Mouse (Mus musculus): Measurements from ENCODE around the gene Nr1i2. TPM values are rescaled to one million over a fixed set of nuclear protein-coding genes. Genes with fewer than 3 reads are reported as not detected.

The Nr1i2 gene
- polyA plus RNA-seq, 1 experiment from 2014 or later: 13.8 TPM

DNA sequence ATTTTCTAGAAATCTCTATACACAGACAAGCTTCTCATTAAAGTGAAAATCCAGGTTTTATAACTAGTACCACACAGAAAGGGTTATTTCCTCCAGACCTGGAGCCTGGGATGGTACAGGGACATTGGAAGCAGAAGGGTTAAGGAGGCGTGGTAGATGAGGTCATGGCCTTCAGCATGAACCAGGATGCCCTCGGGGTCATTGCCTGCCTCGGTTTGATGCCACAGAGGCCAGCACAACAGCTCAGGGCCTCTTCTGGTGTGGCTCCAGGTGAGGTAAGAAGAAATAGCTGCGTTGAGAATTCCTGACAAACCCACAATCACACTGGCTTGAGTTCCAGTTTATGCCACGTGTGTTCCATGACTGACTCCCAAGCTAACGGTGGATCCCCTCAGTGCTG, 5.8 kb downstream of the Nr1i2 start:
- DNase-seq (peak; percentile 60), ATAC-seq (peak; percentile 46)
- Histone ChIP-seq H3K27ac (ENCODE audit: low read depth) (peak overlapping the region; percentile 97), H3K4me1 (ENCODE audit: insufficient read depth) (peaks cover 18% of the 10 kb centered on the region), H3K36me3 (replicated peaks; ENCODE audit: insufficient read depth, low read length) (no peaks in the 10 kb centered on the region; the same call in 1 of the 2 replicates), H3K9ac (replicated peaks) (peak overlapping the region; percentile 58), H3K27me3 (ENCODE audit: insufficient read depth, low read length) (no peaks in the 10 kb centered on the region), H3K9me3 (ENCODE audit: low read length) (no peaks in the 10 kb centered on the region), H3K4me2 (ENCODE audit: low read depth, low read length) (peak overlapping the region; percentile 51), H3K4me3 (ENCODE audit: low read depth, low read length) (no peak overlapping the region)
- TF ChIP-seq EP300 (IDR thresholded peaks at IDR 0.05; ENCODE audit: low read depth): no peak
- no peak for TF ChIP-seq CTCF (IDR thresholded peaks at IDR 0.05; ENCODE audit: low read depth)
- WGBS (ENCODE audit: insufficient replicate concordance): 28% methylated on average over 6 of the region's 6 CpGs

- no peaks in the 10 kb centered on the region for H3K9me3 ChIP-seq (ENCODE audit: low read length)
- ATAC-seq (peak; percentile 83), DNase-seq (peak; percentile 49)
- no peaks in the 10 kb centered on the region for H3K27me3 ChIP-seq (ENCODE audit: insufficient read depth, low read length)
- no peaks in the 10 kb centered on the region; the same call in 1 of the 2 replicates for H3K36me3 ChIP-seq (replicated peaks; ENCODE audit: insufficient read depth, low read length)
- 47% methylated on average over 3 of the region's 3 CpGs for WGBS (ENCODE audit: insufficient replicate concordance)
- no peak overlapping the region for H3K4me3 ChIP-seq (ENCODE audit: low read depth, low read length)
- H3K27ac ChIP-seq (ENCODE audit: low read depth): peak overlapping the region; percentile 97
- H3K9ac ChIP-seq (replicated peaks): peak overlapping the region; percentile 40; the same call in 1 of the 2 replicates
- TF ChIP-seq CTCF (IDR thresholded peaks at IDR 0.05; ENCODE audit: low read depth): no peak
- TF ChIP-seq EP300 (IDR thresholded peaks at IDR 0.05; ENCODE audit: low read depth): peak; percentile 66; the same call in 1 of the 2 replicates
- H3K4me2 ChIP-seq (ENCODE audit: low read depth, low read length): peak overlapping the region; percentile 51
- H3K4me1 ChIP-seq (ENCODE audit: insufficient read depth): peaks cover 18% of the 10 kb centered on the region
These were observed 6.9 kb downstream of the Nr1i2 start for GRCm38 (mm10) chr16:38287762-38288161.

DNA sequence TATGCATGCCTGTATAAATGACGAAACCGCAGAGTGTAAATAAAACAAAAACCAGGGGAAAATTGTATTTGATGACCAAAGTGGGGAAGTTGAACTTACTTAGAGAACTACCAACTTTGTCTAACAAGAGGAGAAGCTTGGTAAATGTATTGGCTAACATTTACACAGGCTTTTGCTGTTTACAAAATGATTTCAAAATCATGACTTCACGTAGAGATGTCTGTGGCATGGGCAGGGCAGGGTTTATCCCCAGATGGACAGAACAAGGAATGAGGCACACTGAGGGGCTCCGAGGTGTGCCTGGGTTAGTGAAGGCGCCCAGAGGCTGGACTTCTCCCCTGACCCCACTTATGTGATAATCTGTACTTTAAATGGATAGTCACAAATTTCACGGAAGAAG, 7.3 kb downstream of the Nr1i2 start:
- Histone ChIP-seq H3K4me3 (ENCODE audit: low read depth, low read length) (no peak overlapping the region), H3K9ac (replicated peaks) (peak overlapping the region; percentile 53), H3K27me3 (ENCODE audit: insufficient read depth, low read length) (no peaks in the 10 kb centered on the region), H3K27ac (ENCODE audit: low read depth) (peak overlapping the region; percentile 97), H3K4me1 (ENCODE audit: insufficient read depth) (peaks cover 18% of the 10 kb centered on the region), H3K4me2 (ENCODE audit: low read depth, low read length) (peak overlapping the region; percentile 0; the same call in 1 of the 2 replicates), H3K9me3 (ENCODE audit: low read length) (no peaks in the 10 kb centered on the region), H3K36me3 (replicated peaks; ENCODE audit: insufficient read depth, low read length) (no peaks in the 10 kb centered on the region; the same call in 1 of the 2 replicates)
- DNase-seq (no peak), ATAC-seq (peak; percentile 69)
- WGBS (ENCODE audit: insufficient replicate concordance): 52% methylated on average over 6 of the region's 6 CpGs
- TF ChIP-seq CTCF (IDR thresholded peaks at IDR 0.05; ENCODE audit: low read depth): no peak
- 0 out of 2 replicates have a peak, but pooled peaks have one; percentile 8 for TF ChIP-seq EP300 (IDR thresholded peaks at IDR 0.05; ENCODE audit: low read depth)

- Histone ChIP-seq H3K27me3 (ENCODE audit: insufficient read depth, low read length) (no peaks in the 10 kb centered on the region), H3K36me3 (replicated peaks; ENCODE audit: insufficient read depth, low read length) (no peaks in the 10 kb centered on the region; the same call in 1 of the 2 replicates), H3K9me3 (ENCODE audit: low read length) (no peaks in the 10 kb centered on the region), H3K4me2 (ENCODE audit: low read depth, low read length) (no peak overlapping the region), H3K9ac (replicated peaks) (peak overlapping the region; percentile 53), H3K4me1 (ENCODE audit: insufficient read depth) (peaks cover 18% of the 10 kb centered on the region), H3K4me3 (ENCODE audit: low read depth, low read length) (no peak overlapping the region), H3K27ac (ENCODE audit: low read depth) (peak overlapping the region; percentile 97)
- WGBS (ENCODE audit: insufficient replicate concordance): 56% methylated on average over 4 of the region's 4 CpGs
- no peak for ATAC-seq
- no peak for DNase-seq
- TF ChIP-seq CTCF (IDR thresholded peaks at IDR 0.05; ENCODE audit: low read depth) (no peak), EP300 (IDR thresholded peaks at IDR 0.05; ENCODE audit: low read depth) (no peak)
These were observed 8.1 kb downstream of the Nr1i2 start for GRCm38 (mm10) chr16:38286541-38286940.

- H3K9me3 ChIP-seq (ENCODE audit: low read length): no peaks in the 10 kb centered on the region
- TF ChIP-seq EP300 (IDR thresholded peaks at IDR 0.05; ENCODE audit: low read depth) (no peak; the same call in 1 of the 2 replicates), CTCF (IDR thresholded peaks at IDR 0.05; ENCODE audit: low read depth) (no peak)
- H3K27ac ChIP-seq (ENCODE audit: low read depth): peak overlapping the region; percentile 97
- H3K4me2 ChIP-seq (ENCODE audit: low read depth, low read length): no peak overlapping the region
- no peak overlapping the region; the same call in 1 of the 2 replicates for H3K9ac ChIP-seq (replicated peaks)
- H3K4me3 ChIP-seq (ENCODE audit: low read depth, low read length): no peak overlapping the region
- peaks cover 18% of the 10 kb centered on the region for H3K4me1 ChIP-seq (ENCODE audit: insufficient read depth)
- ATAC-seq: peak; percentile 27
- no peaks in the 10 kb centered on the region; the same call in 1 of the 2 replicates for H3K36me3 ChIP-seq (replicated peaks; ENCODE audit: insufficient read depth, low read length)
- peak; percentile 64 for DNase-seq
- WGBS (ENCODE audit: insufficient replicate concordance): 52% methylated on average over 7 of the region's 7 CpGs
- no peaks in the 10 kb centered on the region for H3K27me3 ChIP-seq (ENCODE audit: insufficient read depth, low read length)
These were observed 8.8 kb downstream of the Nr1i2 start for GRCm38 (mm10) chr16:38285801-38286200.

GRCm38 (mm10) chr16:38283300-38283699, 11.3 kb downstream of the Nr1i2 start:
- Histone ChIP-seq H3K4me1 (ENCODE audit: insufficient read depth) (peaks cover 16% of the 10 kb centered on the region; the same call in 1 of the 2 replicates), H3K27ac (ENCODE audit: low read depth) (peak overlapping the region; percentile 96), H3K4me3 (ENCODE audit: low read depth, low read length) (no peak overlapping the region), H3K36me3 (replicated peaks; ENCODE audit: insufficient read depth, low read length) (no peaks in the 10 kb centered on the region; the same call in 1 of the 2 replicates), H3K9me3 (ENCODE audit: low read length) (no peaks in the 10 kb centered on the region), H3K27me3 (ENCODE audit: insufficient read depth, low read length) (no peaks in the 10 kb centered on the region), H3K9ac (replicated peaks) (peak overlapping the region; percentile 12), H3K4me2 (ENCODE audit: low read depth, low read length) (no peak overlapping the region)
- TF ChIP-seq CTCF (IDR thresholded peaks at IDR 0.05; ENCODE audit: low read depth) (no peak), EP300 (IDR thresholded peaks at IDR 0.05; ENCODE audit: low read depth) (no peak)
- no peak for ATAC-seq
- no peak for DNase-seq
- 64% methylated on average over 3 of the region's 3 CpGs for WGBS (ENCODE audit: insufficient replicate concordance)

Data from liver, postnatal 0 days (tissue).